Mouse (Mus musculus) kidney, postnatal 0 days (tissue): ENCODE data around the gene Mon1a. TPM values are rescaled to one million over a fixed set of nuclear protein-coding genes. Genes with fewer than 3 reads are reported as not detected.

Experiments
- ATAC-seq: fragments of 200-750 bp; cut with Nextera tagmentation; replicated peaks from 2 replicates; pipeline ENCODE4 v1.8.0; 2017; ENCODE audit warnings: low read depth, moderate number of reproducible peaks, moderate TSS enrichment, moderate library complexity; ENCODE audit not compliant: low FRiP score
- DNase-seq: peaks from one replicate; pipeline ENCODE4 v3.0.0-alpha.2; 2016; ENCODE audit warnings: low spot score
- H3K27ac ChIP-seq: fragments of 300-500 bp; sonication (generic); 2 replicates; pipeline ENCODE4 v1.5.1; 2014; ENCODE audit warnings: mild to moderate bottlenecking
- H3K27me3 ChIP-seq: fragments of 300-500 bp; sonication (generic); 2 replicates; pipeline ENCODE4 v1.6.1; 2014; ENCODE audit warnings: low read length, mixed read lengths; ENCODE audit not compliant: insufficient read depth
- H3K36me3 ChIP-seq: fragments of 300-500 bp; sonication (generic); 2 replicates; pipeline ENCODE4 v1.6.1; 2014; ENCODE audit warnings: low read length, mixed read lengths; ENCODE audit not compliant: insufficient read depth
- H3K4me1 ChIP-seq: fragments of 300-500 bp; sonication (generic); replicated peaks from 2 replicates; pipeline ENCODE4 v1.6.1; 2014; ENCODE audit warnings: antibody characterized with exemption, low read length, mixed read lengths; ENCODE audit not compliant: insufficient read depth
- H3K4me2 ChIP-seq: fragments of 300-500 bp; sonication (generic); 2 replicates; pipeline ENCODE4 v1.6.1; 2014; ENCODE audit warnings: mild to moderate bottlenecking, low read length, moderate library complexity, mixed read lengths
- H3K4me3 ChIP-seq: fragments of 300-500 bp; sonication (generic); replicated peaks from 2 replicates; pipeline ENCODE4 v1.5.1; 2014; ENCODE audit warnings: low read depth, low read length
- H3K9ac ChIP-seq: fragments of 300-500 bp; sonication (generic); 2 replicates; pipeline ENCODE4 v1.6.1; 2014; ENCODE audit warnings: low read depth, low read length
- H3K9me3 ChIP-seq: fragments of 300-500 bp; sonication (generic); replicated peaks from 2 replicates; pipeline ENCODE4 v1.6.1; 2016; ENCODE audit warnings: low read length, inconsistent platforms, mixed read lengths
- CTCF ChIP-seq: IDR thresholded peaks from 2 replicates; pipeline ENCODE4 v1.5.1; 2016; ENCODE audit warnings: antibody characterized with exemption, low read depth, mild to moderate bottlenecking, moderate library complexity
- WGBS: fragments of 180-500 bp; shearing (Covaris S2); extraction: QIAGEN DNeasy Blood & Tissue Kit; methylation state at CpG from one replicate; pipeline ENCODE4 v1.1.7; 2014; 5-methylcytosine and 5-hydroxymethylcytosine counted together
- polyA plus RNA-seq: library from polyadenylated mRNA; unstranded; fragments of >200 nt; fragmentation: Nextera tagmentation; extraction: Ambion mirVana; gene quantifications from 2 replicates; pipeline ENCODE4 v1.2.1, GENCODE M21; 2015

Gene Mon1a
- polyA plus RNA-seq, 1 experiment from 2014 or later, result 12.7 TPM

DNA sequence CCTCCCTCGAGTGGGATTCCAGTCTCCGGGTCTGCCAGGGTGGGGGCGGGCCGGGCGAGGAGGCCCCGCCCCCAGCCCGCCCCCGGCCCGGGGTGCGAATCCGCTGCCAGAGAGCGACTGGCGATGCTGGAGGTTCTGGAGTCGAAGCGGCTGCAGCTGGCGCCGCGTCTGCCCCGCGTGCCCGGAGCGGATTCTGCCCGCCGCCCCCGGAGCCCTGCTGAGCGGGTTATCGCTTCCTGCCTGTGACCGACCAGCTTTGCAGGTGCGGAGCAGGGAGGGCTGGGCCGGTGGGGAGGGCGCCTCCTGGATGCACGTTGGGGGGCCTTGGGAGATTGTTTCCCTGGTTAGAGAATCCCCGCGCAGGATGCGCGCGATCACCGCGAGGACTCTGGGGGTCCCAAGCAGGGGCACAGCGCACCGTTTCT is 47.9 kb downstream of the Mon1a start:
- no peak overlapping the region for H3K27ac ChIP-seq
- H3K4me2 ChIP-seq, result peak overlapping the region; percentile 87
- ATAC-seq (peak; percentile 41), DNase-seq (peak; percentile 27)
- TF ChIP-seq CTCF, result no peak
- peak overlapping the region; percentile 53 for H3K9ac ChIP-seq
- H3K9me3 ChIP-seq, result no peaks in the 10 kb centered on the region
- H3K4me1 ChIP-seq, result 0 out of 2 replicates have a peak, but pooled peaks cover 10% of the 10 kb centered on the region
- H3K4me3 ChIP-seq, result peak overlapping the region; percentile 38
- under 1% methylated on average over 41 of the region's 41 CpGs for WGBS
- no peaks in the 10 kb centered on the region for H3K36me3 ChIP-seq
- H3K27me3 ChIP-seq, result no peaks in the 10 kb centered on the region

DNA sequence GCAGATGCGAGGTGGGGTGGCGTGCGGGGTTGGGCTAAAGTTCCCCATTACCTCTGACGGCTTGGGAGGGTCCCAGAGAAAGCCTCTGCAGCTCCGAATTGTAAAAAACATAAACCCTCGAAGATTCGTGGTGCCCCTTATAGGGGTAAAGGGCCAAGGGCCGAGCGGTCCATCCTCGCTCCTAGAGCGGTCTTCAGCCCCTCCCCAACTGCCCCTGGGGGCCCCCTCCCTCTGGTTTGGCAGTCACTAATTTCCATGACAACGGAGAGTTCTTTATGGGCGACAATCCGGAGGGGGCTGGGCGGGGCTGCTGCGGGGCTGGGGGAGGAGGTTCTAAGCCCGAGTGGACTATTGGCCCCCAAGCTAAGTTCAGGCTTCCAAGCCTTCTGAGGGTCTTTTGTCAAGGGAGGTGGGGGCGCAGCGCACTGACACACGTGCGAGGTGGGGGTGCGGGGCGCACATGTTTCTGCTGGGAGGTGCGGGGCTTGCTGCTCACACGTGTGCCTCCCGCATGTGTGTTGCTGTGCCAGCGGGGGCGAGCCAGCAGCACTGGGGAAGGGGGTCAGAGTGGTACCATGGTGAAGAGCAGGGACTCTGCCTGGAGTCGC is 48.4 kb downstream of the Mon1a start:
- Histone ChIP-seq H3K4me3 (peak overlapping the region; percentile 38), H3K27me3 (no peaks in the 10 kb centered on the region), H3K4me1 (0 out of 2 replicates have a peak, but pooled peaks cover 10% of the 10 kb centered on the region), H3K27ac (no peak overlapping the region), H3K9ac (peak overlapping the region; percentile 53), H3K36me3 (no peaks in the 10 kb centered on the region), H3K4me2 (peak overlapping the region; percentile 87), H3K9me3 (no peaks in the 10 kb centered on the region)
- DNase-seq, result no peak
- TF ChIP-seq CTCF, result no peak
- ATAC-seq, result 0 out of 2 replicates have a peak, but pooled peaks have one; percentile 10
- 4% methylated on average over 29 of the region's 29 CpGs for WGBS

DNA sequence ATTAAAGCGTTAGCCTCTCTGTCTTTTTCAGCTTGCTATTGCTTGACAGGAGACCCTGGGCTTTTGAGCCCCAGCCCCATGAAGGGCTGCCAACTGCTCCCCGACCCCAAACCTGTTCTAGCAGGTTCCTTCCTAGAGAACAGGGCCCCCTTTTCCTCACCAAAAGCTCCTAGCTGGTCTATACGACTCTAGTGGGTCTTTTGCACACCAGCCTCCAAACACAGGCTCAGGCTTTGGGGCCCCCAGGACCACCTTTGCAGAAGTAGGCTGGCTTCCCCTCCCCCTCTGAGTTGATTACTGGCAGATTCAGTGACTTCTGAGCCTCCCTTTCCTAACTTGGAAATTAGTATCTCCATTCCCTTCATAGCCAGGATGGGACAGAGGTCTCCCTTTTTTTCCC is 48.9 kb downstream of the Mon1a start:
- H3K4me2 ChIP-seq, result no peak overlapping the region; the same call in 1 of the 2 replicates
- ATAC-seq (no peak), DNase-seq (no peak)
- 25% methylated on average over 3 of the region's 3 CpGs for WGBS
- no peaks in the 10 kb centered on the region for H3K27me3 ChIP-seq
- H3K4me1 ChIP-seq, result 0 out of 2 replicates have a peak, but pooled peaks cover 10% of the 10 kb centered on the region
- no peak overlapping the region for H3K9ac ChIP-seq
- no peaks in the 10 kb centered on the region for H3K36me3 ChIP-seq
- H3K27ac ChIP-seq, result no peak overlapping the region
- no peaks in the 10 kb centered on the region for H3K9me3 ChIP-seq
- no peak for TF ChIP-seq CTCF
- H3K4me3 ChIP-seq, result no peak overlapping the region

DNA sequence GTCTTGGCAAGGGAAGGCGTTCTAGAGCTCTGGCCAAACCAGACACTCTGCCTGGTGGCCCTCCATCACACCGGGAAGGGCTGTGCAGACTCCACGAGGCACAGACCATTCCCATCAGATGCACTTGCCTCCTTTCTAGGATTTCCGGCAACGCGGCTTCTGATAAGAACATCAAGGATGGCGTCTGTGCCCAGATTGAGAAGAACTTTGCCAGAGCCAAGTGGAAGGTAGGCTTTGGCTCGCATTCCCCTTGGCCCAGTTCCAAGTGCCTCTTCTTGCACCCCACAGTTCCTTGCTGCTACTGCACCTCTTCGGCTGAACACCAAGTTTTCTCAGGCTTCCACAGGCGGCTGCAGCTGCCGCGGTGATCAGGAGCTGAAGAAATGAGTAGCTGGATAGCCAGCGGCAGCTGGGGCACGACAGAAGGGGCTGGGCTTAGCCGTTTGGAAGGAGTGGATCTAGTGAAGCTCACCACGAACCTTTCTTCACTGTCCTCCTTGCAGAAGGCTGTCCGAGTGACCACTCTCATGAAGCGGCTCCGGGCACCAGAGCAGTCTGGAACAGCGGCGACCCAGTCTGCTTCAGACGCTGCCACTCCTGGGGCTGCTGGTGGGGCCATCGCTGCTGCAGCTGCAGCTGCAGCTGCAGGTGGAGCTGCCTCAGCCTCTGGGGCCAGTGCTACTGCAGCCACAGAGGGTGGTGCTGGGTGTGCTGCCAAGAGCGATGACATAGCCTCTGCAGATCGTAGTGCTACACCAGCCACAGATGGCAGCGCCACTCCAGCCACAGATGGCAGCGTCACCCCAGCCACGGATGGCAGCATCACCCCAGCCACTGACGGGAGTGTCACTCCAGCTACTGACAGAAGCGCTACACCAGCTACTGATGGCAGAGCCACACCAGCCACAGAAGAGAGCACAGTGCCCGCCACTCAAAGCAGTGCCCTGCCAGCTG is 59.6 kb downstream of the Mon1a start:
- no peak overlapping the region for H3K4me2 ChIP-seq
- ATAC-seq (no peak), DNase-seq (no peak)
- no peaks in the 10 kb centered on the region for H3K27me3 ChIP-seq
- no peak overlapping the region for H3K27ac ChIP-seq
- H3K4me1 ChIP-seq, result no peaks in the 10 kb centered on the region
- H3K4me3 ChIP-seq, result no peak overlapping the region
- WGBS, result 87% methylated on average over 31 of the region's 31 CpGs
- no peak overlapping the region for H3K9ac ChIP-seq
- TF ChIP-seq CTCF, result no peak
- no peaks in the 10 kb centered on the region for H3K36me3 ChIP-seq
- no peaks in the 10 kb centered on the region for H3K9me3 ChIP-seq

DNA sequence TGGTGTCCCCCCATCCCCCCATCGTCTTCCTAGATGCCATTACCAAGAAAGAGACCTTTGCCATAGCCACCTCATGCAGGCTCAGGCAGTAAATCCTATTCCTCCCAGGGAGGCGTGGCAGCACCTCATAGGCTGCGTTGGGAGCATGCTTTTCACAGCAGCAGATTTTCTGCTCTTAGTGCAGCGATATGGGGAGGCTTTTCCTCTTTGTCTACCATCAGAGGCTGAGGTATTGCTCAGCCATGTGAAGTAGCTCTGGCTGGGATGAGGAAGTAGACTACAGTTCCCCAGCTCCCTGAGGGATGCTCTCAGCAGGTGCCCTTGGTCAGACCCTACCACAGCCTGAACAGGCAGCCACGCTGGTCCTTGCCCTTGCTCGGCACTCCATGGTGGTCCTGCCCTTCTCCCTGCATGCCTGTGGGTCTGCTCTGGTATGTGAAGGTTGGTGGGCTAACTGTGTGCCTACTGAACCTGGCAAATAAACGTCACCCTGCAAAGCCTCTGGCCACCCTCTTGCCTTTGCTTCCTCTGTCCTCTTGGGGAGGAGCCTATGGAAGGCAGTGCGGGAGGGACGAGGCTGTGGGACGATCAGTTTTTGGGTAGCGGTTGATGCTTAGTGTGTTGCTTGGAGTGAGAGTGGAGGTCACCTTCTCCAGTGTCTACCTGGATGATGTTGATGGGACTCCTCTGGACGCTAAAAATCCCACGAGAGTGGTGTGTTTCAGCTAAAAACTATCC is 61.4 kb downstream of the Mon1a start:
- DNase-seq, result no peak
- Histone ChIP-seq H3K36me3 (no peaks in the 10 kb centered on the region), H3K9me3 (no peaks in the 10 kb centered on the region), H3K27ac (no peak overlapping the region), H3K4me3 (no peak overlapping the region), H3K4me1 (no peaks in the 10 kb centered on the region), H3K27me3 (no peaks in the 10 kb centered on the region), H3K4me2 (no peak overlapping the region), H3K9ac (no peak overlapping the region)
- ATAC-seq, result no peak
- WGBS, result 83% methylated on average over 13 of the region's 13 CpGs
- TF ChIP-seq CTCF, result no peak

DNA sequence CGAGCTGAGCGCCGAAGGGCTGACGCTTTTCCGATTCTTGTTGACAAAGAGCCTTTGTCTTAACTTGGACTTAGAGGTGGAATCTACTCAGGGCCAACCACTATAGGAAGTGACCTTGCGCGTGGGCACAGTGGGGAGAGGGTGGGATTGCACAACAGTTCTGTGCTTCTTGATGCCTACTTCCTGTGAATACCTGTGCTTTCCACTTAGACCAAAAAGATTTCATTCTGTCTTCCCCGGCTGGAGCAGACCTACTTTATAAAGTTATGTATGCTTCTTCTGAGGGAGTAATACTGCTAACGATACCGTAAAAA is 61.9 kb downstream of the Mon1a start, which contains the start of gene Traip:
TSS of gene Traip (plus strand) at position 215 of the 314 bp plus-strand sequence.
- Histone ChIP-seq H3K36me3 (no peaks in the 10 kb centered on the region), H3K27me3 (no peaks in the 10 kb centered on the region), H3K27ac (0 out of 2 replicates have a peak within 1 kb of the TSS, but pooled peaks have one; percentile 38), H3K4me3 (peak within 1 kb of the TSS; percentile 58), H3K9ac (peak within 1 kb of the TSS; percentile 55), H3K4me2 (peak within 1 kb of the TSS; percentile 71), H3K9me3 (no peaks in the 10 kb centered on the region), H3K4me1 (no peaks in the 10 kb centered on the region)
- DNase-seq (no peak), ATAC-seq (no peak)
- WGBS, result 90% methylated on average over 10 of the region's 10 CpGs
- TF ChIP-seq CTCF, result no peak
